Mouse (Mus musculus) heart, adult 2 months (tissue): ENCODE results near the gene Kat6b. TPM values are rescaled to one million over a fixed set of nuclear protein-coding genes. Genes with fewer than 3 reads are reported as not detected.

Source experiments
- DNase-seq, 2 experiments: peaks; one replicate each; pipeline ENCODE4 v3.0.0; 2021
- H3K27ac ChIP-seq: fragments of 200-600 bp; 2 replicates; pipeline ENCODE4 v1.8.1; 2022
- H3K27me3 ChIP-seq: fragments of 200-500 bp; 2 replicates; pipeline ENCODE4 v1.6.1; 2012; ENCODE audit warnings: mild to moderate bottlenecking, low read length, inconsistent platforms, mixed read lengths; ENCODE audit not compliant: control insufficient read depth, insufficient read depth
- H3K36me3 ChIP-seq: fragments of 200-500 bp; 2 replicates; pipeline ENCODE4 v1.6.1; 2012; ENCODE audit warnings: low read length, inconsistent platforms; ENCODE audit not compliant: control insufficient read depth, insufficient read depth
- H3K4me1 ChIP-seq: fragments of 200-500 bp; 2 replicates; pipeline ENCODE4 v1.6.1; 2011; ENCODE audit warnings: low read length; ENCODE audit not compliant: control insufficient read depth, insufficient read depth
- H3K4me3 ChIP-seq: fragments of 200-600 bp; 2 replicates; pipeline ENCODE4 v1.8.1; 2022
- H3K79me2 ChIP-seq: fragments of 200-500 bp; replicated peaks from 2 replicates; pipeline ENCODE4 v1.6.1; 2012; ENCODE audit warnings: mild to moderate bottlenecking, inconsistent platforms, low read length, moderate library complexity, mixed read lengths; ENCODE audit not compliant: control insufficient read depth, insufficient read depth
- H3K9ac ChIP-seq: fragments of 200-500 bp; 2 replicates; pipeline ENCODE4 v1.6.1; 2012; ENCODE audit warnings: low read depth, mild to moderate bottlenecking, control low read depth, inconsistent platforms, low read length, mixed read lengths
- CTCF ChIP-seq: fragments of 200-600 bp; IDR thresholded peaks from 2 replicates; pipeline ENCODE4 v1.8.1; 2022; ENCODE audit warnings: antibody characterized with exemption, mild to moderate bottlenecking, moderate library complexity
- EP300 ChIP-seq: fragments of 200-500 bp; IDR thresholded peaks from 2 replicates; pipeline ENCODE4 v1.6.1; 2011; ENCODE audit warnings: low read depth, low read length, control low read depth; ENCODE audit not compliant: insufficient read depth
- POLR2A ChIP-seq: fragments of 200-500 bp; IDR thresholded peaks from 2 replicates; pipeline ENCODE4 v1.6.1; 2011; ENCODE audit warnings: mild to moderate bottlenecking, low read depth, low read length, control low read depth; ENCODE audit not compliant: insufficient read depth
- WGBS: fragments of 180-500 bp; shearing (Covaris S2); methylation state at CpG from one replicate; pipeline ENCODE4 v1.1.7; 2018; 5-methylcytosine and 5-hydroxymethylcytosine counted together
- intact Hi-C: fragments of 180-260 bp; cut with DNase I; formaldehyde crosslinking; loops from one replicate; pipeline ENCODE4 v1.15.1; 2025
- polyA plus RNA-seq: library from polyadenylated mRNA; depleted of rRNA; stranded (reverse); fragments of >200 nt; gene quantifications from 2 replicates; pipeline ENCODE4 v1.2.3, GENCODE M21; 2012
- total RNA-seq, 2 experiments: library from RNA; stranded (reverse); gene quantifications; 2 replicates each; pipeline ENCODE4 v1.2.3; 2021

Kat6b gene
- total and polyA plus RNA-seq, 3 experiments = 9.0 to 27.9 (median 26.6) TPM

DNA sequence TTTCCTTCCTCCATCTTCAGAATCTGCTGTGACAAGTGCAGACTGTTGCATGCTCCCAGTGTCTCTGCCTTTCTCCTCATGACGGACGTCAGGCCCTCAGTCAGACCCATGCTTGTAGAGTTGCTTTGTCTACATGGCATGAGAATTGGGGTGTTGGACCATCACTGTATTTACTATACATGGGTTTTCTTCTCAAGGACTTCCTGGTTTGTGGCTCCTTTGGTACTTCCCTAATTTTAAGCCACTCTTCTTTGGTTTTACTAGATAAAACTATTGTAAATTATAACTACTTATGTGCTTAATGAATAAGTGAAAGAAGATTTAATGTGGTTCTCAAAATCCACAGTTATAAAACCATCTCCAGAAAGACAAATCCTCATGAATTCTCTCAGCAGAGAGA is 134.6 kb downstream of the Kat6b start:
- Histone ChIP-seq H3K27ac (no peak overlapping the region), H3K4me1 (peaks cover 2% of the 10 kb centered on the region; the same call in 1 of the 2 replicates), H3K9ac (no peak overlapping the region), H3K27me3 (no peaks in the 10 kb centered on the region), H3K79me2 (0 out of 2 replicates have a peak, but pooled peaks cover 1% of the 10 kb centered on the region), H3K36me3 (no peaks in the 10 kb centered on the region), H3K4me3 (no peak overlapping the region)
- WGBS = 90% methylated on average over 2 of the region's 2 CpGs
- TF ChIP-seq EP300 = no peak
- TF ChIP-seq CTCF = no peak
- no peak for TF ChIP-seq POLR2A
- no peak for DNase-seq
- intact Hi-C loops = loop anchor here (10.0 kb wide), 1 partner anchor 111 kb away; no protein-coding TSS in a partner anchor

DNA sequence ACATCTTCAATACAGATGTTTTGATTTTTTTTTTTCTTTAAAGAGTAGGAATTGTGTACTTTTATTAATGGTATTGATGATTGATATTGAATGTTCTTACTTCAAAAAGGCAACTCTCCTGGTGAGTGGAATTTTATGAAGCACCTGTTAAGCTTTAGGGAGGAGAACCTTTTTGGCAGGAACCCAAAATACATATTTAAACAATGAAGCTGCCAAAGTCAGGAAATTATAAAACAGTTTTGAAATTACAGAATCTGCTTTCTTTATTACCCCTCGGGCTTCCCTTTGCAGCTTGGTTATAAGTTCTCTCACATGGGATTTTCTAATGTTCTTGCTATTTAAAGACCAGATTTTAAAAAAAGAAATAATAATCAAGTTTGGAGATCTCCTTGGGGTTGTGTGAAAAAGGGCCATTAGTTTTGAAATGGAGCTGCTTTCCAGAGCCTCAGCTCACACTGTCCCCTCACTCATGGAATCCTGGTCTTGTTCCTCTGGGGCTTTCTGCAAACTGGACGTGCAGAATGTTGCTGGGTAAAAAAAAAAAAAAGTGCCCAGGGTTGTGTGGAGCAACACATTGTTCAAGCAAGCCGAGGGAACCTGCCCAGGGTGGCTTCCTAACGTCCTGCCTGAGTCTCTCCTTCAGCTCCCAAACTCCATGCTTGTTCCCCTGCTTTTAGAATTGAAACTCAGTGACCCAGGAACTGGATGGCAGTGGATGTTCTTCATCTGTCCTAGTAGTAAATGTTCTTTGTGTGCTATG is 136.2 kb downstream of the Kat6b start:
- intact Hi-C loops = loop anchor here (10.0 kb wide), 1 partner anchor 113 kb away; no protein-coding TSS in a partner anchor
- no peak for TF ChIP-seq EP300
- no peak for TF ChIP-seq CTCF
- TF ChIP-seq POLR2A = no peak

DNA sequence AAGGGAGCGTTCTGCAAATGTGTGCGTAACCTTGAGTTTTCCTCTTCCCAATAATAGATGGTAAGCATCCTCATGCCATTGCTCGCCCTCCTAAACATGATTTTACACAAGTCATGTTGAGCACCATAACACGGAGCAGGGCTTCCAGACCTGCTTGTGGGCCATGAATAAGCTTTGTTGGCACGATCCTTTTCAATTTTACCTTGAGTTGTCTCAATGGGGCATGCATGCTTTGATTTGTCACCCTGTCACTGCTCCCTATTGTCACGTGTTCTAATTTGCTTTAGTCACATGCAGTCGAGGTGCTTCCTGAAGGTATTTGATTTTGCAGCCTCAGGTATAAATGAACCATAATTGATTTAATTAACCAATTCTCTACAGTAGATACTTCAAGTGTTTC is 138.7 kb downstream of the Kat6b start:
- peaks cover 2% of the 10 kb centered on the region; the same call in 1 of the 2 replicates for H3K4me1 ChIP-seq
- H3K36me3 ChIP-seq = peaks cover 6% of the 10 kb centered on the region
- no peak overlapping the region for H3K27ac ChIP-seq
- 92% methylated on average over 7 of the region's 7 CpGs for WGBS
- no peaks in the 10 kb centered on the region for H3K27me3 ChIP-seq
- TF ChIP-seq POLR2A = no peak
- no peak for TF ChIP-seq CTCF
- TF ChIP-seq EP300 = no peak
- DNase-seq = no peak
- H3K4me3 ChIP-seq = no peak overlapping the region
- intact Hi-C loops = loop anchor here (10.0 kb wide), 1 partner anchor 115 kb away; no protein-coding TSS in a partner anchor
- 0 out of 2 replicates have a peak, but pooled peaks cover 1% of the 10 kb centered on the region for H3K79me2 ChIP-seq
- no peak overlapping the region for H3K9ac ChIP-seq

More for the DNA sequence above, 136.2 kb downstream of the Kat6b start:
- Histone ChIP-seq H3K79me2 (0 out of 2 replicates have a peak, but pooled peaks cover 1% of the 10 kb centered on the region), H3K9ac (no peak overlapping the region), H3K27ac (no peak overlapping the region), H3K36me3 (no peaks in the 10 kb centered on the region), H3K27me3 (no peaks in the 10 kb centered on the region), H3K4me3 (no peak overlapping the region), H3K4me1 (peaks cover 2% of the 10 kb centered on the region; the same call in 1 of the 2 replicates)
- no peak for DNase-seq
- 36% methylated on average over 4 of the region's 4 CpGs for WGBS

DNA sequence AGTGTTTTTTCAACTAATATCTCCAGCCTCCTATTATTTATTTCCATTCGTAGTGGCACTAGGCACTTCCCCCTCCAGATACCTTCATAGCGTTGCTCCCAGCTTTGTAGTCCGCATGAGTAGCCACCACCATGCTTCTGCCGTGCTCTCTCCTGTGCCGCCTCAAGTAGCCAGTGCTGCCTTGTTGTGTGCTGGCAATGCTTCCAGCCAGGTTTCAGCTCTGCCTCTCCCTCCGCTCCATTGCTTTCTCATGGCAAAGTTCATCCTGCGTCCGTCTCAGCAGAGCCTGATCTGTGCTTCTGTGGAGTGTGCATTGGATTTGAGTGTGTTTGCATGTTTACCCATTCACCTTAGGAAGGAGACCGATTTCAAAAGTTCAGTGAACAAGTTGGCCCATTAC is 144.7 kb downstream of the Kat6b start:
- H3K36me3 ChIP-seq = peaks cover 6% of the 10 kb centered on the region

DNA sequence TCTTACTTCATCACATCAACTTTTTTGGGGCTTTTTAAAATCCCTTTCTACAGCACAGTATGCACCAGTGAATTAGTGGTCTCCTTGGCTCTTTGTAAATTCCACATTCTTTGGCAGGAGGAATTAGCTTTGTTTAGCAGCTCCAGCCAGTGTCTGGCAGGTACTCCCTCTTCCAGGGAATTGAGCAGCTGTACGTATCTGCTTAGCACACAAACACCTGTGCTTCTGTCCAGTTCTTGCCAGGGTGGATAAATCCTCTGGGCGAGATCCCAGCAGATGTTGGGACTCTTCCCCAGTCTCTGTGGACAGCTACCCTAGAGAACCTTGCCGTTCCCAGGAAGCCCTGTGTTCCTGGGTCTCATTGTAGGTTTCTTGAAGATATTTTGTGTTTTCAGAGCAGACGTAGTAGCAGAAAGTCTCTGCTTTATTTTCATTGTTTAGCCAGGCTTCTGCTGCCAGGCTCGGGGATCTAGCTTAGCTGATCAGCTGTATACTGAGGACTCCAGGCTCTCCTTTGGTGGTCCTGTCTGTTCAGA is 150.5 kb downstream of the Kat6b start:
- Histone ChIP-seq H3K4me3 (no peak overlapping the region), H3K27ac (no peak overlapping the region), H3K4me1 (no peaks in the 10 kb centered on the region), H3K27me3 (no peaks in the 10 kb centered on the region), H3K9ac (no peak overlapping the region), H3K79me2 (no peaks in the 10 kb centered on the region), H3K36me3 (peaks cover 5% of the 10 kb centered on the region)
- intact Hi-C loops = no loop called here
- DNase-seq = no peak
- no peak for TF ChIP-seq CTCF
- WGBS = 78% methylated on average over 5 of the region's 5 CpGs

More for the DNA sequence above, 144.7 kb downstream of the Kat6b start:
- Histone ChIP-seq H3K27ac (no peak overlapping the region), H3K4me1 (no peaks in the 10 kb centered on the region), H3K27me3 (no peaks in the 10 kb centered on the region), H3K9ac (no peak overlapping the region), H3K79me2 (no peaks in the 10 kb centered on the region), H3K4me3 (no peak overlapping the region)
- no peak for DNase-seq
- TF ChIP-seq POLR2A = no peak
- no peak for TF ChIP-seq CTCF
- no peak for TF ChIP-seq EP300
- intact Hi-C loops = no loop called here
- WGBS = 94% methylated on average over 9 of the region's 9 CpGs

DNA sequence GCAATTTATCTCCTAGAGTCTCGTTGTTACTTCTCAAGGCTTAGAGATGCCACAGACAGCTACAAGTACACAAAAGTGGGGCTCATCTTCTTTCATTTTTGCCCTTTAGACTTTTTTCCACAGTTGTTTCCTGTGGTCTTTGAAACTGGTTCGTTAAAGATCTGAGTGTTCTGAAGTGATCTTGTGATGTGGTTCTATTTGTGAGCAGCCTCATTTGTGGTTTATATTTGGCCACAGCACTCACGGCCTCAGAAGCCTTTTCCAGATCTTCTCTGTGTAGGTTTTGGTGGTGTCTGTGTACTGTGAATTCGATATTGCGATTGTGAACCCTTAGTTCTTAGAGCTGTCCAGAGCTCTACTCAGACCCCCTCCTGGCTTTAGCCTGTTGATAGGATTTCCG is 155.3 kb downstream of the Kat6b start:
- peaks cover 13% of the 10 kb centered on the region for H3K36me3 ChIP-seq

More for the DNA sequence above, 155.3 kb downstream of the Kat6b start:
- Histone ChIP-seq H3K27ac (peak overlapping the region; percentile 51), H3K79me2 (no peaks in the 10 kb centered on the region), H3K9ac (no peak overlapping the region), H3K4me1 (peaks cover 1% of the 10 kb centered on the region; the same call in 1 of the 2 replicates), H3K4me3 (no peak overlapping the region), H3K27me3 (no peaks in the 10 kb centered on the region)
- TF ChIP-seq CTCF (no peak), EP300 (no peak), POLR2A (no peak)
- DNase-seq = no peak
- 62% methylated on average over 6 of the region's 6 CpGs for WGBS
- intact Hi-C loops = no loop called here
